In the genomic region with DNA sequence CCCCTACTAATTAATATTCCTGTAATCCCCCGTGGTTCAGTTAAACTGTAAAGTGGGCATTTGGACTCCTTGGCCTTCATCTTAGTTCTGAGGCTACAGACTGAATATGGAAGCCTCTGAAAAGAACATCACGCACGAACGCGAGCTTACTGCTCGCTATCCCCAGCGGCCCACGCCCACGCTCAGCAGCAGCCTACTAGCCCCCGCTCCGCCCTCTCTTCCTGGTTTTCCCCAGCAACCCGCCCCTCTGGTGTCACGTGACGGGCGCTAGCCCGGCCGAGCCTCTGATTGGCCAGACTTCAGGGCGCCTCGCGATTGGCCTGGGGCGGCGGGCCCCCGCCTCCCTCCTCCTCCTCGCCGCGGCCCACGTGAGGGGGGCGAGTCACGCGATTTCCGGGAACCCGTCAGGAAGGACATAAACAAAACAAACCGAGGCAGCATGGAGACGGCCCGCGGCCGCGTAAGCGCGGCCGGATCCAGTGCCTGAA, we compare ENCODE assay signal across 8 mouse cellular contexts. TPM values are rescaled to one million over a fixed set of nuclear protein-coding genes. Genes with fewer than 3 reads are reported as not detected.
DNase-seq lines count a peak whose midpoint lies in the region; ATAC-seq lines count a peak whose summit lies in the region.

A gene (plus strand): TSS at position 380 of the 488 bp plus-strand sequence.

- peak within 1 kb of the TSS; percentile 56 for H3K4me2 ChIP-seq in hindbrain, embryonic 12.5 days (replicated peaks)

- no peaks in the 10 kb centered on the region for H3K9me3 ChIP-seq in hindbrain, embryonic 12.5 days (replicated peaks)

- ATAC-seq in hindbrain, embryonic 12.5 days (ENCODE audit: low FRiP score), result peak; percentile 83

- no peaks in the 10 kb centered on the region for H3K27me3 ChIP-seq in hindbrain, embryonic 12.5 days

- peaks cover 2% of the 10 kb centered on the region for H3K4me1 ChIP-seq in hindbrain, embryonic 12.5 days

- no peaks in the 10 kb centered on the region for H3K36me3 ChIP-seq in hindbrain, embryonic 12.5 days

- H3K27ac ChIP-seq in hindbrain, embryonic 12.5 days, result peak within 1 kb of the TSS; percentile 87

- peak; percentile 99 for DNase-seq in NIH3T3 (ENCODE audit: low read depth)
- peak; percentile 99 for DNase-seq in cerebellum, postnatal 10 days
- DNase-seq in frontal cortex, postnatal 10 days (ENCODE audit: low spot score in 2 of 2), result peak; percentile 99
- peak; percentile 98 to 99 for DNase-seq in layer of hippocampus, postnatal 14 days (ENCODE audit: low spot score in 2 of 2)
- DNase-seq in lung, postnatal 14 days, result peak; percentile 98
- DNase-seq in retina, adult 2 months (ENCODE audit: low read depth, low spot score), result peak; percentile 85
- peak; percentile 98 to 100 for DNase-seq in thymus, postnatal 36 days

- under 1% methylated on average over 41 of the region's 41 CpGs for WGBS in hindbrain, embryonic 12.5 days

- H3K9ac ChIP-seq in hindbrain, embryonic 12.5 days, result peak within 1 kb of the TSS; percentile 78

- peak within 1 kb of the TSS; percentile 87 for H3K4me3 ChIP-seq in hindbrain, embryonic 12.5 days

RNA-seq across cellular contexts. Expression of the gene that starts here (rescaled TPM):
- 7.5 and 10.4 TPM in 2 replicates for polyA plus RNA-seq in hindbrain, embryonic 12.5 days (2016; fragmentation: Nextera tagmentation; extraction: Ambion mirVana)
- 10 to 100 TPM; 45.3 to 45.4 TPM for total RNA-seq in layer of hippocampus, postnatal 14 days (2021)

Comparison
In these comparisons a context has a peak if more than half of its experiments do, and no peak if none do; other contexts are left out.
1. Peak in every context shown above with its lines: DNase-seq, ATAC-seq, H3K4me3 ChIP-seq and H3K27ac ChIP-seq.